Mouse (Mus musculus) megakaryocyte, embryonic 14.5 days (primary cell): ENCODE measurements around the gene Lmtk2.

Source experiments
- FLI1 ChIP-seq: IDR thresholded peaks from 2 replicates; pipeline ENCODE4 v1.6.1; 2012; ENCODE audit warnings: low read length, inconsistent platforms, mixed read lengths
- GATA1 ChIP-seq: IDR thresholded peaks from 3 replicates; pipeline ENCODE4 v1.6.1; 2012; ENCODE audit warnings: mixed read lengths, low read length, inconsistent platforms, borderline replicate concordance

DNA sequence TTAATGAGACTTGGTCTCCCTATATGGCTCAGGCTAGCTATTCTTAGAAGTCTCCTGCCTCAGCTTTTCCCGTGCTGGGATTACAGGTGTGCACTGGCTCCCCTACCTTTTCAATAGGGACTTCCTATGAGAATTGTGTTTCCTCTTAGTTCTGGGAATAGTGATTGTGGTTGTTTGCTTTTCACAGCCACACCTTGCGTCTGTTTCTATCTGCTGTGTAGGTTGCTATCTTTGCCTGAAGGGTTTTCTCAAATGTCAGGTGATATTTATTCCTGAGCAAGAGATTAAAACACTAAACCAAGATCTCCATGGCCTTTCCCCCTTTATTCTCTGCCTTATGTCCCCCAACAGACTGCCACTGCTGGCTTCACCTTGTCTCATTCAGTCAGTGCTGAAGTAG, 19.1 kb downstream of the Lmtk2 start:
- TF ChIP-seq GATA1 = no peak
- TF ChIP-seq FLI1 = no peak
